Mouse (Mus musculus) lung, postnatal 10 days (tissue): ENCODE results near the gene Basp1.

Source experiments
- DNase-seq: peaks from one replicate; pipeline ENCODE4 v3.0.0; 2021

The Basp1 gene

GRCm38 (mm10) chr15:25414747-25415119 is 1.2 kb upstream of the Basp1 start:
- DNase-seq, result peak; percentile 92

GRCm38 (mm10) chr15:25414011-25414746 is 615 bp upstream of the Basp1 start:
- peak; percentile 21 for DNase-seq

GRCm38 (mm10) chr15:25412761-25413261 is 753 bp downstream of the Basp1 start:
- DNase-seq, result peak; percentile 28

- peak; percentile 34 for DNase-seq
These were observed 1.4 kb downstream of the Basp1 start for GRCm38 (mm10) chr15:25412171-25412641.

DNA sequence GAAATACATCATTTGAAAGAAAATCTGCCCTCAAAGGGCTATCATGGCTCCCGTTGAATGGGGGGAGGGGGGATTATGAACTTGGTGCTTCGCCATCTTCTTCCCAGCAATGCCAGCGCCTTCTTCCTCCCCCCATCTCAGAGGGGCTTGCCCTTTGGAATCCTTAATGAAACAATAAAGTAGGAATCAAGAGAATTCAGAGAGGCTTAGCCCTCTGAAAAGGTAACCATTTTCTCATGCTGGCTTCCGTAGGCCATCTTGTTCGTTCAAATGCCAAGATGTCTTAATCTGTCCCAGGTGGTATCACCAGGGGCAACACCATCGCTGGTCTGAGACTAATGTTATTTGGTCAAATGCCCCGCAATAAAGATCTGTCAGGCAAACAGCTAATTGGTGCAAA is 2.1 kb downstream of the Basp1 start:
- DNase-seq, result no peak

GRCm38 (mm10) chr15:25405926-25406325 is 7.6 kb downstream of the Basp1 start:
- DNase-seq, result peak; percentile 14

DNA sequence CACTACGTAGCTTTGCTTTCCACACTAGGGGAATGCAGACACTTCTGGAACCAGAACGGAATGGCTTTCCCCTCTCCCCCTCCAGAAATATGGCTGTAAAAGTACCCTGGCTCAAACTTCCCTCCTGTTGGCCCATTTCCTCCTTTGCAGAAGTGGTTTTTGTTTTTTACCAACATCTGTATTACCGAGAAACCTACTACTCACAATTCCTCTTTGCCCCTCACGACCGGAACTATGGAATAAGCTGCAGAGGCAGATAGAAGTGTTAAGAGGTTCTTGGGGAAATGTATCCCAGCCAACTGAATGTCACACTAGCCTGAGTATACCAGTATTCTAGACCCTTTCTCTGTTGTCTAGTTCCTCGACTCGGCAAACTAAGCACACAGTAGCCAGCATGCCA is 9.7 kb downstream of the Basp1 start:
- no peak for DNase-seq

DNA sequence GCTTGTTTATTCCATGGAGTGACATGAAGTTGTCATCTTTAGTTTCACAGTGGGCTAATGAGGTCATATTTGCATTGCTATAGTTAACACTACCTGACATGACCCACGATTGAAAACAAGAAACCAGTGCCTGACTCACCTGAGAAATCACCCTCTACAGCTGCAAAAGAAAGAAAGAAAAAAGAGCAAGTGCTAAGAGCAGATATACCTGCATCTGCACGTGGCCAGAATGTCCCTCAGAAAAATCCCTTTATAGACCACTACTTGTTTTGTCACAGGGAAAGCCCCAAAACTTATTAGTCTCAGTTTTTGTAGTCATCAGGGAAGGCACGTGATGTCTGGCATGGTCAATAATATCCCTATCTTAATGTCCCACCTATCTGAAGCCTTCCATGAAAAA is 11.6 kb downstream of the Basp1 start:
- DNase-seq, result no peak

DNA sequence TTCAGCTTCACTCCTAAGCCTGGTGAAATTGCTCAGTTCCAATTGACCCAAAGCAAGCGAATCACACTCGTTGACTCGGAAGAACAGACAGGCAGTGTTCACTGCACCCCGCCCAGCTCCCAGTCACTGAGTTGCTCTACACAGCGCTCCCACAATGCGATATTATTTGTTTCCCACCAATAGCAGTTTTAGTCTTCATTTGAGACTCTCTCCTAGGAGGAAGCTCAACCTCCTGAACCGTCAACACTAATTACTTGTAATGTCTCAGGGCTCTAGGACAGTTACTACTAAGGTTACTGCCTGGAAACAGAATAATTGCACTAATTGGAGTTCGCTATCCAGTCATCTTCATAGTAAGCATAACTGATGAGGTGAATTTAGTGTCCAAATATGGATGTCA is 13.3 kb downstream of the Basp1 start:
- no peak for DNase-seq

GRCm38 (mm10) chr15:25395912-25396590 is 17.5 kb downstream of the Basp1 start:
- no peak for DNase-seq

DNA sequence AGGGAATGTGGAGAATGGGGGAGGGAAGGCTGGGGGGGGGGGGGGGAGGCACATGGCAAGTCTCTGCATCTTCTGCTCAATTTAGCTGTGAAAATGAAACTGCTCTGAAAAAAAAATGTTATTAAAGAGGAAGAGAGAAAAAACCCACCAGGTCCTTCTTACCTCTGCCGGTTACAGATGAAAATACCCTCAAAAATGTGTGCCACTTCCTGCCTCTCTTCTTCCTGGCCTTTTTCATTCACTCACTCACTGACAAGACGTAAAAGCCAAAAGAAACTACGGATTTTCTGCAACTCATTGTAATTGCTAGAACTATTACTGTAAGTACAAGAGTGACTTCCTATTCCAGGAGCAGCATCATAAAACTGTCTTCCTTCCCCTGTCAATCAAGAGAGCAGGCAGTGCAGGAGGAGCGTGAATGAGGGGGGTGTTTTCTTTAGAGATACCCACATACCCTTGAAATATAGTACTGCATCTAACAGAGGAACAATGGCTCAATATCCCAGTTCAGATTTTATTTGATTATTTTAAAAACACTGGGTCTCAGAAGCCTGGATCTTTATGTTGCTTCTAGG is 21.0 kb downstream of the Basp1 start:
- no peak for DNase-seq

DNA sequence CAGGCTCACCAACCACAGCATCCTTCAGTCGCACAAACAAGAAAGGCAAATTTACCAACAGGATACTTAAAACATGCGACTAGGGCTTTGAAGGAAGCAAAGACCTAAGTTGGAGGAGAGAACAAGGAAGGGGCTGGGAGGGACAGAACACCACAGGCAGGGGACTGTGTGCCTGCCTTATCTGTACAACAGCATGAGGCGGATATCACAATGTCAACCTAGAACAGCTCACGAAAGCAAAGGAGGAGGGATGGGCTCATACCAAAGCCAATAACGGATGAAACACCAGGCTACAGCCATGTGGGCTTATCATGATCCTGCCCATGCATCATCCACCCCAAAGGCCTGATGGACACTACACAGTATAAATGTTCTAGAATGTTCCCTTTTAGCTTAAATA is 22.4 kb downstream of the Basp1 start:
- no peak for DNase-seq

DNA sequence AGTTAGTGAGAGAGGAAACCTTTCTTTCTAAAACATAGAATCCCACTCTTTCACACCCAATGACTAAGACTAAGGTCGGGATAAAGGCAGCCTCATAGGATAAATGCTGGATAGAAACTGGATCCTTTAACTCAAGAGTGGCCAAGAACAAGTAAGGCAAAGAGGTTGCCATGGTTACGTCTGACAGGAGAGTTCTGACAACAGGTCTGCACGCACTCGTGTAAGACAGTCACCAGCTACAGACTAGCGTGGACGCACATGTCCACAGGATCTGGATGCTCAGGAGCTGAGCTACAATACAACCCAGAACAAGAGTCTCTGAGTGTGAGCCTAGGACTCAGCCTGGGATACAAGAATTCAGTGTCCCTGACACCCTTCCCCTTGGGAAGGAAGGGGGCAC is 26.0 kb downstream of the Basp1 start:
- DNase-seq, result no peak

DNA sequence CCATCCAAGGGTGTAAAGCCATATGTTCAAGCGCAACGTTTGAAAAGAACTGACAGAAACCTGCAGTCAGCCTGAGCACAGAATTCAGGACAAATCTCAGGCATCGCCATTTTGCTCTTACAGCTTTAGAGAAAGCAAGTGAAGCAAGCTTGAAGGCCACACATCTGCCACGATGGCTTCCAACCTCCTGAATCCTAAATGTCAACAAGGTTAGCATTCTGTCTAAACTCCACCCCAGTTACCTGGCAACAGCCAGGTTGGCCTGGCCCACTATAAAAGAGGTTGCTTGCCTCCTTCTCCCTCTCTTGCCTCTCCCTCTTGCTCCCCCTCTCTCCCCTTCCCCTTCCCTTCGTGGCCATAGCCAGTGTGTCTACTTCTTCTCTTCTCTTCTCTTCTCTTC is 33.5 kb downstream of the Basp1 start:
- DNase-seq, result no peak

DNA sequence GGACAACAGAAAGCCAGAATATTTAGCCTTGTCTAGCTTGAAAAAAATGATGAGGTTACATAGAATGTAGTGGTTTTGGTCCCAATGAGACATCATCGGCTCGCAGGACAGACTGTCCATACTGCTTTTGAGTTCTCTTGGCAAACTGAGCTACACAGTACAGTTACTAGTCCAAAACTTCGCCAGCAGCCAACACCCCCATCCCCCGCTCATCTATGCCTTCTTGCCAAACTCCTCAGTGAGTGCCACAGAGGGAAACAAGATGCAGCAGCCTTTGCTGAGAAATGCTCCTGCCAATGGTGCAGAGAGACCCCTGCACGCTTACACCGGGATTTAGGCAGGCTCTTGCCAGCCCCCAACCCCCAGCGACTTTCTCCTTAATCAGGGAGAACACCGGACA is 34.9 kb downstream of the Basp1 start:
- peak; percentile 66 for DNase-seq

DNA sequence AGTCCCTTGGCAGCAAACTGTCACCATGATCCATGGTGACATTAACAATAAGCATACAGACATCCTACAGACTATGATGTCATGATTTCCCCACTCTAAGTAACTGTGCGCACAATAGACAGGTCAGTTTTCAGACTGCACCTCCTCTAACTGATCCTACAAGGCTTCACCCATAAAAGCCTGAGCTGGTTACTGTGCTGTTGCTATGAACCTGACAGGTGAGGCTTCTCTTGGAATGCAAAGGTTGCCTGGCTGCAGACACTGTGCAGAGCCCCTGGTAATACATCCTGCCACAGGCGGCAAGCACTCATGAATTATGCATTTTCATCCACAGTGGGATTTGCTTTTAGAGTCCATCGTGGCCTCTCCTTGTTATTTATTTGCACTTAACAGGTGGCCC is 36.6 kb downstream of the Basp1 start:
- no peak for DNase-seq

- DNase-seq, result no peak
These were observed 40.1 kb downstream of the Basp1 start for GRCm38 (mm10) chr15:25373486-25373885.

DNA sequence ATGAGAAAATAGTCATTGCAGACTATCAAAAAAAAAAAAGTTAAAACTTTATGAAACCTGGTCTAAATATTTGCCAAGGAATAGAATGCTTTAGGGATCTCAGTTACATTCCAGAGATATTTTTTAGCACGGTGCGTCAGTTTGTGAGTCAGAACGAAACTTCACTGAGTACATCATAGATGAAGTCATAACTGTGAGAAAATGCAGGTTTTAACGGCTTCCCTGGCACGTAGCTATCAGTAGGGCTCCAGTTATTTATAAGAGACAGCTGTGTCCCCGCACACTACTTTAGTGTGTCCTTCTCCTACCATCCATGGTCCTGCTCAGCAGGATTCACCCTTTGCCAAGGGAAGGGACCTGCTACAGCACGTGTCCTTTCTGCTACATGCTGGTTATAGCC is 44.0 kb downstream of the Basp1 start:
- no peak for DNase-seq

DNA sequence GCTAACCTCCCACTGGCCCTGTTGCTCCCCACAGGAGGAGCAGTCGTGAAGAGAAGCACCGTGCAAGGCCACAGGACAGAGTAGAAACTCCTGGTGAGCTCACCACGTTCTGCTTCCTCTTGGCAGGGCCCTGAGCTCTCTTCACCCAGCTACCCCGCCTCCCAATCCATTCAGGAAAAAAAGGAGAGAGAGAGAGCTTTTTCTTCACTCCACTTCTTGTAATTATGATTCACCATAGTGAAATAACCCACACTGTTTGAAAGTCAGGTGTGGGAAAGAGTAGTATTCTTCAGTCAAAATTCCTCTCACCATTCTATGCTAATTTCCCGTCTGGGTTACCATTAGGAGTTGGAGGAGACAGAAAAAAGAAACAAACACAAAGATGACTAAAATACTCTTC is 48.1 kb downstream of the Basp1 start:
- no peak for DNase-seq

DNA sequence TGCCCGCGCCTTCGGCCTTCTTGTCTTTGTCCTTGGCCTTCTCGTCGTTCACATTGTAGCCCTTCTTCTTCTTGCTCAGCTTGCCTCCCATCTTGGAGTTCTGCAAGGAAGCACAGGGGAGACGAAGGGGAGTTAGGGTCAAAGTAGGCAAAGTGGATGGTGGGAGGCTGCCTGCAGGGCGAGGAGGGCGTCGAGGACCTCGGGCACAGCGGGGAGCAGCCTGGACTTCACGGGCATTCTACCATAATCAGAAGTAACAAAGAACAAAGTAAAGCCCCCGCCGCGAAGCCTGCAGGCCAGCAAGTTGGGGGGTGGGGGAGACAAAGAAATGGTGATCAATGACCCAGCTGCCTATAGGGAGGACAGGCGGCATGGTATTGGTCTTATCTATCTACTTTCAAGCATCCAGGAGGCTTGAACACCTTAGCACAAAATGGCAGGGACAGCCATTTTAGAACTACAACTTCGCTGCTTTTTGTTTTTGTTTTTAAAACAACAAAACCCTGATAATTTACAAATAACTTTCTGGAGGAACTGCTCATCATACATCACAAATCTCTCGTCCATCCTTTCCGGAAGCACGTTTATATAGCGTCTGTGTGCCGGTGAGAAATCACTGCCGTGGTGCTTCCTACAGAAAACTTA is 48.6 kb downstream of the Basp1 start:
- DNase-seq, result no peak

DNA sequence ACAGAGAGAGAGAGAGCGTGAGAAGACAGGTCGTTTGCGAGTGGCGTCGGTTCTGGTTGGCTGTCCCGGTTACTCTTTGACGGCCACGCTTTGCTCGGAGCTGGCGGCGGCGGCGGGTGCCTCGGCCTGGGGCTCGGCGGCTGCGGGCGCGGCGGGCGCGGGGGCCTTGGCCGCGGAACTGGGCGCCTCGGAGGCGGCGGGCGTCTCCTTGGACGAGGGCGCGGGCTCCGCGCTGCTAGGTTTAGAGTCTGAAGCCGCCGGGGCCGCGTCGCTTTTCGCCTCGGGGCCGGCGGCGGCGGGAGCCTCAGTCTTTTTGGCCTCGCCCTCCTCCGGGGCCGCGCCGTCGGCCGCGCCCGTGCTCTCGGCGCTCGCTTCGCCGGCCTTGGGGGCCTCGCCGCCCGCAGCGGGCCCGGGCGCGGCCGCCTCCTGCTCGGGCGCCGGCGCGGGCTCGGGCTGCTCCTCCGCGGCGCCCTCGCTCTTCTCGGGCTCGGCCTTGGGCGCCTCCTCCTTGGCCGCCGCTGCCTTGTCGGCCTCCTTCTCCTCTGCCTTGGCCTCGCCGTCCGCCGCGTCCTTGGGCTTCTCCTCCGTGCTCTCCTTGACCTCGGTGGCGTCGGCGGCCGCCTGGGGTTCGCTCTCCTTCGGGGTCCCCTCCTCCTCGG is 49.3 kb downstream of the Basp1 start:
- peak; percentile 20 for DNase-seq

DNA sequence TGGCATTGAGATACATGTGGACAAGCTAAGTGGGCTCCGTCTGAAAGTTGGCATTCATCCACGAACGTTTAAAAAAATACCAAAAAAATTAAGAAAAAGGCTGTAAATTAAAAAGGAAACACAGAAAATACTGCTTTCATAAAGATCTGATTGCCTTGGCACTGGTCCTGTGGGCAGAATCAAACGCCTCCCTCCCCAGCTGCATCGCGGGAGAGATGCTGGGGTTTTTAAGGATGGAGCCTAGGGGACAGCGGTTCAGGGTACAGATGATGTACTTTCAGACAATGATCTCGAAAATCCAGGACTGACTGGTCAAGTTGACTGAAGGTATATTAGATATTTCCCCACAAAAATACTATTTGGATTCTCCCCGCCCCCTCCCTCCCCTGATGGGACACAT is 49.9 kb downstream of the Basp1 start:
- no peak for DNase-seq

DNA sequence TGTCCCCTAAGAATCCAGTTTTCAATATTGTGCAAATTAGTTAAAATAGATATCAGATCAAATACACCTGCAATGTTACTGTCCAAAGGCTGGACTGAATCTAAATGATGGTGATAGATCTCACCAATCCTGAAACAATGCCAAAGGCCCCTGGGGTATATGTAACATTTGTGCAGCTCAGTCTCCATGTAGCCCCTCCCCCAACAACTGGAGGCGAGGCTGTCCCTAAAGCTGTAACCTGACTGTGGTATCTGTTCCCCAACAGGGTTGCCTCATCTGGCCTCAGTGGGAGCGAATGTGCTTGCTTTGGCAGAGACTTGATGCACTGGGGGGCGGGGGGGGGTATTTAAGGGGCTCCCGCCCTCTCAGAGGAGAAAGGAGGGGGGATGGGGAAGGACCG is 52.7 kb downstream of the Basp1 start:
- no peak for DNase-seq
